Mouse (Mus musculus) heart, postnatal 10 days (tissue): ENCODE measurements around the gene Zdhhc5. TPM values are rescaled to one million over a fixed set of nuclear protein-coding genes. Genes with fewer than 3 reads are reported as not detected.

Experiments used
- DNase-seq, 2 experiments: peaks; one replicate each; pipeline ENCODE4 v3.0.0; 2021
- intact Hi-C: fragments of 180-260 bp; cut with DNase I; formaldehyde crosslinking; loops from one replicate; pipeline ENCODE4 v1.15.1; 2025
- microRNA-seq, 2 experiments: library from miRNA; unstranded; fragments of <30 nt; microRNA quantifications; one replicate each; pipeline ENCODE4 v1.2.0; 2022
- total RNA-seq, 2 experiments: library from RNA; stranded (reverse); gene quantifications; 2 replicates each; pipeline ENCODE4 v1.2.3; 2021

The Zdhhc5 gene
- total RNA-seq, 2 experiments from 2014 or later, result 66.4 to 72.4 TPM

DNA sequence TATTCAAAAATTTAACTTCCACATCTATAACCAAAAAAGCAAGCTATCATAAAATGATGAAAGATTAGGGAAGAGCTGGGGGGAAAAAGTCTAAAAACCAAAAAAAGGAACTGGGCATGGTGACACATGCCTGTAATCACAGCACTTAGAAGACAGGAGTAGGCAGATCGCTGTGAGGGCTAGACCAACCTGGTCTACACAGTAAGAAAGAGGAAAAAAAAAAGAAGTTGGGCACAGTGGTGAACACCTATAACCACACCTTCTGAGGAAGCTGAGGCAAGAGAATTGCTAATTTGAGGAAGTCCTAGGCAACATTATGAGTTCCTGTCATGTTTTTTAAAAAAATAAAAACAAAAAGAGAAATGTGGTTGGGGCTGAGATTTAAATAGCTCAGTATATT is 59.1 kb downstream of the Zdhhc5 start:
- intact Hi-C loops, result no loop called here
- no peak for DNase-seq

DNA sequence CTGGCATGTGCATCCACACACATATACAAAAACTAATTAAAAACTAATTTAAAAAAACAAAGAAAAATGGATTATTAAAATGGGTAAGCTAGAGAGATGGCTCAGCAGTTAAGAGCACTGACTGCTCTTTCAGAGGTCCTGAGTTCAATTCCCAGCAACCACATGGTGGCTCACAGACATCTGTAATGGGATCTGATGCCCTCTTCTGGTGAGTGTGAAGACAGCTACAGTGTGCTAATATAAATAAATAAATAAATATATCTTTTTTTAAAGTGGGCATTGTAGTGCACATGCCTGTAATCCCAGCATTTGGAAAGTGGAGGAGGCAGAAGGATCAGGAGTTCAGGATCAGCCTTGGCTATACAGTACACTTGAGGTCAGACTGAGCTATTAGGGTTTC is 61.6 kb downstream of the Zdhhc5 start:
- intact Hi-C loops, result no loop called here
- no peak for DNase-seq

DNA sequence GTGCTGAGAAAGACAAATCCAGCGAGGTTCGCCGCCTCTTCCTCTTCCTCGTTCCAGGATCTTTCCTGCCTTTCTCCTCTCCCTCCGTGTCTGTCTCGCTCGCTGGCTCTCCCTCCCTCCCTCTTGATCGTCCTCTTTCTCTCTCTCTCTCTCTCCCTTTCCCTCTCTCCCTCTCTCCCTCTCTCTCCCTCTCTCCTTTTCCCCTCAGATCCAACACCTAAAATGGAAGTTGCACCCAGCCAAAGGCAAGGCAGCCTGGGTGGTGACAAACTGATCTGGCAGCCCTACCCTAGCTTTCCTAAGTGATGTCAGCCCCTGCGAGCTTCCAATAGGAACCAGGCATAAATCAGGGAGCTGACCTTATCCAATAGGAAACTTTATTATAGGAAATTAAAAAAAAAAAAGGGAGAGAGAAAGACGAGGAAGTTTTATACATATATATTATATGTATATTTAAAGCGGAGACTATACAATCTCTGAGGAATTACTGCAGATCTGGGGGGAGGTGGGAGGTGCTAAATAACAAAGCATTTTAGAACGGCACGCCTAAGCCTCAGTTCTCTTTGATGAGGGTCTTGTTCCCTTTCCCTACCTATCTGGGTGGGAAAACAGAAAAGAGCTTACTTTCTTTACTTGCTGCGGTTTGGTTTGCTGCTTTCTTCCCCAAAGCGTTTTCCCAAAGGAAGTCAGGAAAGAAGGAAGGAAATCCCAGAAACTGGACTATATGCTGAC is 64.3 kb downstream of the Zdhhc5 start, which contains the start of gene Ctnnd1:
Ctnnd1 (minus strand) TSS at position 302 of the 732 bp plus-strand sequence.
- peak; percentile 91 to 93 for DNase-seq
- intact Hi-C loops, result loop anchor here (2.0 kb wide), 1 partner anchor 32 kb away; no protein-coding TSS in a partner anchor

DNA sequence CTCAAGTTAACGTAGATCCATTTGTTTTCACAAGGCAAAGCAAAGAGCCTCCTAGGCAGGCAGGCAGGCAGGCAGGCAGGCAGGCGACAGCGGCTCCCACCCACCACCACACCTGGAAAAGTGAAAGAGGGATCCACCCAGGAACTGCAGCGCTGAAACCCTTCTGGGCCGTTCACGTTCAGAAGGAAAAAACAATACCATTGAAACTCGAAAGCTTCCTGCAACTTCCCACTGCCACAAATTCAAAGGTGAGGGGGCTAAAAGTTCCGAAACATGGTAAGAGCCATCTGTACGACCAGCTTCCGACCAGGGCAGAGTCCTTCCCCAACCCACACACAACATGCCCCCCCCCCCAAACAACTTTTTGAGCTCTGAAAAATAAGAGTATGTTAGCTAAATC is 65.3 kb downstream of the Zdhhc5 start:
- intact Hi-C loops, result loop anchor here (1.0 to 2.0 kb wide), 2 partner anchors 13 to 31 kb away; no protein-coding TSS in a partner anchor
- peak in 1 of 2 experiments; percentile 43 for DNase-seq

DNA sequence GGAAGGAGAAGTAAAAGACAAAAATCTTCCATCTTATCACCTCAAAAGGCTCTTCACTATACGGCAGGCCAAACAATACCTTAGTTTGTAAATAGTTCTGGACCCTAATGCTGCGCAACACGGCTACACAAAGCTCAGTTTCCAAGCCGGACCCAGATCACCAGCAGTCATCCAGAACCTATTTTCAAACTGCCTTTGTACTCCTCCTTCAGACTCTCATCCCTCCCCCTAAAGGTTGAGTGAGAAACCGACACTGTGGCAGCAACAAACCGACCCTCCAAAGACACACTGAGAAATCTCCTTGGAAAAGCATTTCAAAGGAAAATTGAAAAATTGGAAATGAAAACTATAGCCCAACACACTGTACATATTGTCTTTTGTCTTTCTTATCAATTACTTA is 66.6 kb downstream of the Zdhhc5 start:
- DNase-seq, result no peak
- intact Hi-C loops, result no loop called here

DNA sequence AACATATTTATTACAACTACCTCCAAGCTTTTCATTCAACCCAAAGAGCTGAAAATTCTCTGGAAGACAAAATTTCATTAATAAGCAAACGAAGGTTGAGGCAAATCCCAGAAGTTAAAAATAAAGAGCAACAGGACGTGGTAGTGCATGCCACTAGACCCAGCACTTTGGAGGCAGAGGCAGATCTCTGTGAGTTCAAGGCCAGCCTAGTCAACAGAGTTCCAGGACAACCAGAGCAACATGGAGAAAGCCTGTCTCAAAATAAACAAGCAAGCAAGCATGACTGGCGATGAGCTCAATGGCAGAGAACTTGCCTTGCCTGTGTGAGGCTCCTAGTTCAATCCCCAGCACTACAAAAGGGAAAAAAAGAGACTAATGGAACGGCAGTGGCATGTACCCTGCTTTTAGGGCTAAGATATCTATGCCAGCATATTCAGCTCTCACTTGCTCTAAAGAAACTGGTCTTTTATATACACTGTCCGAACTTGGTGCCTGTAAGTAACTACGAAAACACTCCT is 67.9 kb downstream of the Zdhhc5 start:
- no peak for DNase-seq
- intact Hi-C loops, result no loop called here

DNA sequence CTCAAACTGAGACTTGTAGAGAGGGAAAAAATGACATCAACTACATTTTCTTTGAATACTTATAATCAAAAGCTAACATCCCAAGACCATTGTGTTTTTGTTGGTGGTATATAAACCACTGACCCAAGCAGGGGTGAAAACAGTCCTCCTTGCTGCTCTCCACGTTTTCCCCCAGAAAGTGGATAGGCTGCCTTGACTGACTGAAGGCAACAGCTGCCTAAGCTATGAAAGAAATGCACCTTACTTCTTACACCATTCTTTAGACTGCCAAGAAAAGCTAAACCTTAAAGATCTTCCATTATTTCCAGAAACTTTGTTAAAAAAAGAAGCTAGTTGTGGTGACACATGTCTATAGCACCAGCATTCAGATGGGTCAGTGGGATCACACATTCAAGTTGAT is 68.8 kb downstream of the Zdhhc5 start:
- intact Hi-C loops, result no loop called here
- DNase-seq, result no peak

DNA sequence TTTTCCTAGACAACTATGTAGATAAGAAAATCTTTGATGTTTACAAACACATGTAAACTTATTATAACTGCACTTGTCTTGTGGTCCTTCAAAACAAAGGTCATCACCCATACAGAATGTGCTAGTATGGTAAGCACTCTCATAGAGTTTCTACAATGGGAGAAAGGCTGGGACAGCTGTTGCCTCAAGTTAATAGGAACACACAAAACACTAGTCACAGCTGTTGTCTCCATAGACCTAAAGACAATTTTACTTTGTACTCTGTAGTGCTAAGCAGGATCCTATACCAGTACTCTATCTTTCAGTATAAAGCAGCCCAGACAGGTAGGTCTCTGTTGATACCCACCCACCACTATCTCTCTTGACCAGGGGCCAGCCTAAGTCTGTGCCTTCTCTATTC is 74.1 kb downstream of the Zdhhc5 start:
- intact Hi-C loops, result no loop called here

DNA sequence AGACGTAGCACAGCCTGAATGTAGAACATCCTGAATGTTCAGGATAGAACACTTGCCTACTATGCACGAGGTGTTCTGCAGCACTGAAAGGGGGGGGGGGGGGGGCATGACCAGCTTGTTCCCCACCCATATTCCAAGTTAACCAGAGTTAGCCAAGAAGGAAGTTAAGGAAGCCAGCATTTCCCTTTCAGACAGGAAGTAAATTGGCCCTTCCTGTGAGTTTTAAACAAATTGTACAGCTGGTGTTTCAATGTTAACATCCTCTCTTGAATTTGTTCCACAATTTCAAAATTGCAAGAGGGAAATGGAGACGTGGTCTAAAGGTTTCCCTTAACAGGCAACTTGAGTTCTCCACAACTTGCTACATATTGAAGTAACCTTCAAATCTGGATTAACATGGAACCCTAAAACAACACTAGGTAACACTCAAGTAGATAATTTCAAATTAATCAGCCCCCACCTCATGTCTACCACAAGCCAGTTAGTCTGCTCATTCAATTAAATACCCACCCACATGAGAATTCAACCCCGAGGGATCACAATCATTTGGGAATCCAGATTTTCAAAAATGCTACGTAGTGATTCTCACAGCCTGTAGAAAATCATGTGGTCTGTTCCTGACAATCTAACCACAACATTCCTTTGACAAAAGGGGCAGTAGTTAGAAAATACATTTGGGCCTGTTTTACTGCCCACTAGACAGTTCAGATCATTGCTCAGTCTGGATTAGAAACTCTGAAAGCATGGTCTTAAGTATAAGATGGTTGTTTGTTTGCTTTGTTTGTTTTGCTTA is 76.4 kb downstream of the Zdhhc5 start:
- no peak for DNase-seq
- intact Hi-C loops, result no loop called here

More for the DNA sequence above, 74.1 kb downstream of the Zdhhc5 start:
- DNase-seq, result no peak

Small RNAs within 50 kb of the gene (microRNA-seq; reads per million reads assigned to microRNA genes)
- gene Mir130a, result 8,670 to 19,894 reads per million in 2 experiments

Other genes with a start within 250 kb of the Zdhhc5 start
- gene Tfpi, start 238.4 kb downstream of the Zdhhc5 start, total RNA-seq, result 10 to 100 TPM; 62.3 to 67.1 TPM
- 100 to 1,000 TPM; 126 to 129 TPM for gene Ctnnd1, start 64.4 kb downstream of the Zdhhc5 start, total RNA-seq
- gene Btbd18, start 56.1 kb downstream of the Zdhhc5 start, total RNA-seq, result not detected
- 10 to 100 TPM; 59.9 to 60.8 TPM for gene Selenoh, start 44.4 kb downstream of the Zdhhc5 start, total RNA-seq
- 10 to 100 TPM in 1 of 2 experiments, 1 to 10 TPM in 1; 9.6 to 11.7 TPM for gene Gm28635, start 37.1 kb downstream of the Zdhhc5 start, total RNA-seq
- 10 to 100 TPM; 15.1 to 17.8 TPM for gene Med19, start 36.8 kb downstream of the Zdhhc5 start, total RNA-seq
- gene Tmx2, start 36.0 kb downstream of the Zdhhc5 start, total RNA-seq, result 100 to 1,000 TPM; 109 to 134 TPM
- gene Clp1, start 12.2 kb upstream of the Zdhhc5 start, total RNA-seq, result 1 to 10 TPM; 7.0 to 8.1 TPM
- gene Ypel4, start 18.9 kb upstream of the Zdhhc5 start, total RNA-seq, result 1 to 10 TPM in 1 of 2 experiments, under 1 TPM in 1; 0.89 to 1.0 TPM
- 1 to 10 TPM; 3.1 to 3.9 TPM for gene Gm19426, start 28.5 kb upstream of the Zdhhc5 start, total RNA-seq
- gene Serping1, start 60.3 kb upstream of the Zdhhc5 start, total RNA-seq, result 10 to 100 TPM; 59.2 to 60.4 TPM
- gene Ube2l6, start 83.6 kb upstream of the Zdhhc5 start, total RNA-seq, result 10 to 100 TPM; 22.3 to 36.8 TPM
- under 1 TPM in 1 of 2 experiments, not detected in 1; 0.14 TPM for gene Smtnl1, start 107.5 kb upstream of the Zdhhc5 start, total RNA-seq
- 100 to 1,000 TPM; 122 to 124 TPM for gene Timm10, start 111.8 kb upstream of the Zdhhc5 start, total RNA-seq
- 1 to 10 TPM; 2.2 to 3.4 TPM for gene Slc43a1, start 123.7 kb upstream of the Zdhhc5 start, total RNA-seq
- 1 to 10 TPM; 4.0 to 8.0 TPM for gene Rtn4rl2, start 171.5 kb upstream of the Zdhhc5 start, total RNA-seq
- 100 to 1,000 TPM in 1 of 2 experiments, 10 to 100 TPM in 1; 53.0 to 109 TPM for gene Slc43a3, start 221.4 kb upstream of the Zdhhc5 start, total RNA-seq